Mouse (Mus musculus): ENCODE data around the gene Fcgr2b.
"Not testable (repeated sequence)": the region's sequence is repeated elsewhere in the genome, so short reads cannot be mapped to it uniquely, and the experiment has no call there.

The Fcgr2b gene

GRCm38 (mm10) chr1:170976447-170976846 is at the start of gene Fcgr2b:
Fcgr2b (minus strand) TSS chr1:170976547.
- DNase-seq = no peak

GRCm38 (mm10) chr1:171019311-171019950 is 43.1 kb upstream of the Fcgr2b start:
- no peak for DNase-seq

GRCm38 (mm10) chr1:171018737-171019136 is 42.4 kb upstream of the Fcgr2b start, which contains the start of gene Fcgr4:
Fcgr4 (plus strand) TSS chr1:171018920.
- no peak for DNase-seq

DNA sequence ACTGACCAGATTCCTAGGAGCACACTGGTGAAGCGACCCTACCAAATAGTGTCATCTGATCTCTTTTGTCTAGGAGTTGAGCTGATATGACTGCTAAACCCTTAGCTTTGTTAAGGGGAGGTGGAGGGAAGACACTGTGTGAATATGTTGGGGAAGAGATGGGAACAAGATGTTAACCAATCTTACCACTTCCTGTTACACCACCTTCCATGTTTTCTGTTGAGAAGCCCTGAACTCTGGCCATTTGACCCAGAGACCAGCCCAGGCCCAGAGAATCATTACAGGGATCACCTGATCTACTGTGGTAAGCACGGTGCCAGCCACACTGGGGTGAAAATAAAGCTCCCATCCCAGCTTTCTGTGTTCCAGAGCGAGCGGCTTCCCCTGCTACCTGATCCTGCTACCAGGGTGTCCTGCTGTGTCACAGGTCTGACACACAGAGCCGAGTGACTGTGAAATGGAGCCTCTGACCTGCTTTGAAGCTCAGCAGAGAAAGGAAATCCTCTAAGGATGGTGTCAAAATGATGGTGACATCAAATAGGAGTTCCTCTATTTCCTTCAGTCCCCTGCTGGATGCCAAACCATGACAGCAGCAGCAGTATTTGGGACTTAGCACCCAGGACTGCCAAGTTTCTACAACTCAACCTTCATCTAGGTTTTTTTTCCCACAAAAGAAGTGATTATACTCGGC is 41.3 kb upstream of the Fcgr2b start:
- DNase-seq = no peak

DNA sequence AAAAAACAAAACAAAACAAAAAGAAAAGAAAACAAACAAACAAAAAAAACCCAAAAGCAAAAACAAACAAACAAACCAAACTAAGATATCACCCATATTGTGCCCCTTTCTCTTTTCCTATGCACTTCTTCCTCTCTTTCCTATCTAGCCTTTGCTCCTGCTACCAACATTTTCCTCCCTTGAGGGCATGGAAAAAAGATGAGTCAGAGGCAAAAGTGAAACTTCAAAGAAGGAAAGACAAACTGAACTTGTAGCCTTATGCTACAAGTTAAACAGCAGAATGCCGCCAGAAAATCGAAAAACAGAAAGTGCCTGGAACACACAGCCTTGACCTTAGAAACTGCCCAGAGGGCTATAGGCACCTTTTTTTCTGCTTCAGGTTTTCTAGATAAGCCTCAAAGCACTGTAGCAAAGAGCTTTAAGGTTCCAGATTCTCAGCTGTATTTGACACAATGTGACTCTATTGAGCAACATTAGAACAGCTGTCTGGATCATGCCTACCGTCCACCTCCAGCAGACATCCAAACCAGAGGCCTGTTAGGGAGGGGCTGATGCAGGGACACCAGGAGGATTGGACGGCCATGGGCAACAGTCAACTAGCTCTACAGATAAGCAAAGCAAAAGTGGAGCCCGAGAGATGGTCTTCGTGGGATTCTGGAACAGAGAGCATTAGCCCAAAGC is 40.5 kb upstream of the Fcgr2b start:
- DNase-seq = no peak

DNA sequence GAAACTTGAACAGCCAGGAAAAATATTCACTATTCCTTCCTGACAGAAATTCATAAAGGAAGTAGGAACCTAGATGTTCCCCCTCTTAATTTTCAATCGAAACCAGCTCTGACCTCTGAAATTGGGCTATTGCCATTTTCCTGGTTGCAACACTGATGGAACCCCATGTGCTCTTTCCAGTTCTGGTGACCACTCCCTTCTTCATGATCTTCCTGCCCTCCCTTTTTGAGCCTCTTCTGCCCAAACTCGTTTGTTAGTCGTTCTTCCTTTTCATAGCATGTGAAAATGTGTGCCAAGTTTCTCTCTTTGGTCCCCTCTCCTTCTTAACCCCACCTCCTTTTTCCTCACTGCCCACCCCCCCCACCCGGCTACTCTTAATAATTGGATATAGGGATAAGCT is 35.4 kb upstream of the Fcgr2b start:
- no peak for DNase-seq

DNA sequence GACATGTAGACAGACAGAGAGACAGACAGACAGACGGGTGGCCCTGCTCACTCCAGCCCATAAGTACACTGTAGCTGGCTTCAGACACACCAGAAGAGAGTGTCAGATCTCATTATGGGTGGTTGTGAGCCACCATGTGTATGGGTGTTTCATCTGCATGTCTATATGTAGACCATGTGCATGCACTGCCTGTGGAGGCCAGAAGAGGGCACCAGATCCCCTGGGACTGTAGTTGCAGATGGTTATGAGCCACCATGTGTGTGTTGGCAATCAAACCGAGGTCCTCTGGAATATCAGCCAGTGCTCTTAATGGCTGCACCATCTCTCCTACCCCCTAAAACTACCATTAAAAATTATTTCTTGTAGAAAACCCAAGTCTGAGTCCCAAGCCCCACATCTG is 30.6 kb upstream of the Fcgr2b start:
- DNase-seq = no peak

GRCm38 (mm10) chr1:171006335-171006734 is 30.0 kb upstream of the Fcgr2b start:
- DNase-seq = no peak

GRCm38 (mm10) chr1:171005586-171005985 is 29.2 kb upstream of the Fcgr2b start:
- DNase-seq = no peak

GRCm38 (mm10) chr1:171005081-171005480 is 28.7 kb upstream of the Fcgr2b start:
- DNase-seq = no peak

- no peak for DNase-seq
Measured at GRCm38 (mm10) chr1:170999811-171000210, 23.5 kb upstream of the Fcgr2b start.

DNA sequence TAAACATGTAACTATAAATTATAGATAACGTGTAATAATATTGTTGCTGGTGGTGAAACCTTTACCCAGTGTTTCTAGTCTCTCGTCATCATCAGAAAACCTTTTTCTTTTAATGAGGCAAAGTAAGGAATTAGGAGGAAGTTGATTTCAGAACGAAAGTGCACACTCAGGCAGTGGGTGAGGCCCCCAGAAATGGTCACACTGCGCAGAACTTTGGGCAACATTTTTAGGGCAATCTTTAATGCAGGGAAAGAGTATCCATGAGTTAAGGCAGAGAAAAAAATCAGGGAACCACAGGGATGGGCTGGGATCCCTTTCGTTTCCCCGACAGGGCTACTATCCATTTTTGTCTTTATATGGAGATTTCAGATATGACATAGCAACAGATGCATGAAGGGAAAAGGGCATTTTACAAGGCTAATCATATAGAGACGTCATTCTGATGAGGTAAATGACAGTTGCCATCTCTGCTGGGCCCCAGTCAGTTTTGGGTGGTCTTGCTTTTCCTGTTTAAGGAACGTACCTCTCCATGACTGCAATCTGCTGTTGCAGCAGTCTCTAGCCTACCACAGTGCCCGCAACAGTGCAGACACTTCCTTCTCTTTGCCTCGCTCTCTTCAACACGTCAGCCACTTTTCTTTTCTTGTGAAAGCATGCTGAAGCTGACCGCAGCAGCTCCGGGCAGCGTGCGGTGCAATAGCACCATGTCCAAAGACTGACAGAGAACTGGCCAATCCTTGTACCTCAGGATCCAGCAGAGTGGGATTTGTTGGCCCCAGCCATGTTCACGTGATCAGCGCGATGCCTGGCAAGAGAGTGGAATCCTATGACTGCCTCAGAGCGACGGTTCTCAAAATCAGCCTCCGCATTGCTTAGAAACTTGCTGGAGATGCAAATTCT is 21.7 kb upstream of the Fcgr2b start:
- DNase-seq = peak; percentile 30

- peak; percentile 79 for DNase-seq
Measured at GRCm38 (mm10) chr1:170996753-170997152, 20.4 kb upstream of the Fcgr2b start.

- no peak for DNase-seq
Measured at GRCm38 (mm10) chr1:170996034-170996433, 19.7 kb upstream of the Fcgr2b start.

GRCm38 (mm10) chr1:170992550-170992949 is 16.2 kb upstream of the Fcgr2b start:
- peak; percentile 30 for DNase-seq

GRCm38 (mm10) chr1:170989656-170990055 is 13.3 kb upstream of the Fcgr2b start:
- no peak for DNase-seq

- DNase-seq = no peak
Measured at GRCm38 (mm10) chr1:170985861-170986260, 9.5 kb upstream of the Fcgr2b start.

DNA sequence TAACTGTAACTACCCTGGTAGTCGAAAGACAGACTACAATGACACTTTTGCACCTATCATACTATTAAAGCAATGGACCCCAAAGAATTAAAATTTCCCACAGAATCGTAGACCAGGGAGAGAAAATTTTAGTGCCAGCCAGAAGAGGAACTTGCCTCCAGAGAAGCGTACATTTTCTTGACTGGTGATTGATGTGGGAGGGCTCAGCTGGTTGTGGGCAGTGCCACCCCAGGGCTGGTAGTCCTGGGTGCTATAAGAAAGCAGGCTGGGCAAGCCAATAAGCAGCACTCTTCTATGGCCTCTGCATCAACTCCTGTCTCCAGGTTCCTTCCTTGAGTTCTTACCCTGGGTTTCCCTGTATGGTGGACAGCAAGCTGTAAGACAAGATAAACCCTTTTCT is 8.7 kb upstream of the Fcgr2b start:
- no peak for DNase-seq

GRCm38 (mm10) chr1:170983066-170983465 is 6.7 kb upstream of the Fcgr2b start:
- no peak for DNase-seq

- no peak for DNase-seq
Measured at GRCm38 (mm10) chr1:170982301-170982700, 6.0 kb upstream of the Fcgr2b start.

GRCm38 (mm10) chr1:170981679-170982078 is 5.3 kb upstream of the Fcgr2b start:
- not testable (repeated sequence) for DNase-seq

DNA sequence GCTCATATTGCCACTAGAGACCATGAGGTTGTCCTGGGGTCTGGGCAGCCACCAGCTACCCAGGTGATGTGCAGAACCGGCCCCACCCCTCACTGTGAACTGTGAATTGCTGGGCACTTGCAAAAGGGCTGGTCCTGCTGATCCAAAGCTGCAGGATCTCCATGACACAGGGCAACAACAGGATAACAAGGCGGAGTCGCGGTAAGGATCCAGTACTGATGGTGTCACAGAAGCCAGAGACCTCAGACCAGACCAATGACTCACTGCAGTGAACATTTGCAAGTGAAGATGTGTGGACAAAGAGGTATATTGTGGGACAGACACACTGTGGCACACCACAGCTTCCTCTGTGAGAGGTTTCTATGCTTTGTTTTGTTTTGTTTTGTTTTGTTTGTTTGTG is 2.3 kb upstream of the Fcgr2b start:
- DNase-seq = no peak

GRCm38 (mm10) chr1:170975751-170976161 is 591 bp downstream of the Fcgr2b start:
- DNase-seq = no peak
